Mouse (Mus musculus): ENCODE data around the gene Alox5. TPM values are rescaled to one million over a fixed set of nuclear protein-coding genes. Genes with fewer than 3 reads are reported as not detected.

Gene Alox5
- total RNA-seq, 2 experiments from 2014 or later: 6.3 to 6.7 TPM

DNA sequence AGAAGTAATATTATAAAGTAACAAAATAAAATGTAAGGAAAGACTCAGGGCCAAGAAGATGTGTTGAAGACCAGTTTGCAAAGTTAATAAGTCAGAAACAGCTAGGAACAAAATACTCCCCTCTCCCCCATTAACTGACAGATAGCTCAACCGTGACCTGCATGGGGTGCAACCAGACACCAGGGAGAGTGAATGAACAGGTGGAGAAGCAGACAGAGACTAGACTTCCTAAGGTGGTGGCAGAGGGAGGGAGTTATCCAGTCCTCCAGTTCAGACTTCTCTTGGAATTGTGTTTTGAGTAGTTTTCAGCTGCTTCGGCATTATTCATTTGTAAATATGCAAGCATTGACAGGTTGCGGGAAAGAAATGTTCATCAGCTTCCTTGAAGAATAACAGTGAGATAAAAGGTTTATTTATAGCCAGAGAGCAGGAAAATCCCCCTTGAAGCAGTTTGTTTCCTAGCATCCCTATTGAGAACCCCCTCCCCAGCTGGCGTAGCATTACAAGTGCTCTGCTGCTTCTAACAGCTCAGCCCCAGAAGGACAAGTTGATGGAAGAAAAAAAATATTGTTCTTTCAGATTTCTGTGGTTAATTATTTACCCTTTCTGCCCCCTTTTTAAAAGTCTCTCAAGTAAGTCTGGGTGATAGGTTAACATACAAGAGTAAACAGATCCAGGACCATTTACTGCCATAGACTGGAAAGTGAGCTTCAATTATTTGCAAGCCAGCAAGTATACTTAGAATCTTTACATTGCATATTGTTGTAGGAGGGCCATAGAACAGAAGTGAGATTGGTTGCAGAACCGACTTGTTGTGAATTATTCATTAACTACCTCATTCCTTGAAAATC, 75.6 kb downstream of the Alox5 start:
- no peak for DNase-seq

- no peak for DNase-seq
These were observed 77.4 kb downstream of the Alox5 start for GRCm38 (mm10) chr6:116383582-116383981.

DNA sequence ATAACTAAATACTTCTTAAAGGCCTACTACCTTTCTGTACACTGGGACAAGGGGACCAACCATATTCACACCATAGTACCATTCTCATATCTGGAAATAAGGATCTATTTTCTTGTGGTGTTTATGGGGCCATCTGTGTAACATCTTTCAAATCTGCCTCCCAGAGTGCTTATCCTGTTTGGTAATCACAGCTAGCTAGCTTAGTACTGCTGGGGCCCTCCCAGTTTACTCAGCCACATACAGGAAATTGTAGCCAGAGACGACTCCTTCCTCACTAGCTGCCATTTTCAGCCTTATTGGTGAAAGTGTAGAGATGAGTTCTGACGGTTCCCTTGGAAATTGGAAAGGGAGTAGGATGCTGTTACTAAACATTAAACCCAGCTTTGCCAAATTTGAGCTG, 79.4 kb downstream of the Alox5 start:
- no peak for DNase-seq

DNA sequence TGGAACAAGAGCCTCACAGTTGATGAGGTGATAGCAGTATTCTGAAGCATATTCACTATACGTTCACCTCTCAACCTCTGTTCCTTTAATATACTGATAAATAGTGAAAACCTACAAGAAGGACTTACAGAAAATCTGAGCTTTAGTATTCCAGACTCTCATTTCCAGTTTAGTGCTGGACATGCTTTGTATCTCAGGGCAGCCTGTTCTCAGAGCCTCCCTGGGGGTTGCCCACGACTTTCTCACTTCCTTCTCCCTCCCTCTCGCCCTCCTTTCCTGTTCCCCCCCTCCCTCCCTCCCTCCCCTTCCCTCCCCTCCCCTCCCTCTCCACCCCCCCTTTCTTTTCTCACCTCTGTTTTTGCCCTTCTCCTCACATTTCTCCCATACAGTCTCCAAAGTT, 80.8 kb downstream of the Alox5 start:
- no peak for DNase-seq

GRCm38 (mm10) chr6:116378892-116379291, 82.1 kb downstream of the Alox5 start:
- no peak for DNase-seq

DNA sequence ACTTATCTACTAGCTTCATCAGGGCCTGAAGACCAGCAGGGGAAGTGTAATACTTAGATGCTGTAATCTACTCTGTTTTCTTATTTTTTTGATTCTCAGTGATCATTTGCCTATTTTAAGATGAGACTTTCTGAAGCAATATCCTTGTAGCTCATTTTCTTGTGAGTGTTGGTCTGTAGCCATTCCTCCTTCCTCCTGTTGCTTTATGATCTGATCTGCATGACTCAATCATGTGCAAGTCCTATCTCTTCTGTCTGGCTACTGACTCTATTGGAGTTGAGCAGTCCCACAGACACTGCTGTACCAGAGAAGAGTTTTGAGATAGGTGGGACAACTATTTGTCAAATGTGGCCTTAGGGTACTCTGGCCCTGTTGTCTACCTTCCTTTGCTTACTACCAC, 86.4 kb downstream of the Alox5 start:
- DNase-seq: no peak

DNA sequence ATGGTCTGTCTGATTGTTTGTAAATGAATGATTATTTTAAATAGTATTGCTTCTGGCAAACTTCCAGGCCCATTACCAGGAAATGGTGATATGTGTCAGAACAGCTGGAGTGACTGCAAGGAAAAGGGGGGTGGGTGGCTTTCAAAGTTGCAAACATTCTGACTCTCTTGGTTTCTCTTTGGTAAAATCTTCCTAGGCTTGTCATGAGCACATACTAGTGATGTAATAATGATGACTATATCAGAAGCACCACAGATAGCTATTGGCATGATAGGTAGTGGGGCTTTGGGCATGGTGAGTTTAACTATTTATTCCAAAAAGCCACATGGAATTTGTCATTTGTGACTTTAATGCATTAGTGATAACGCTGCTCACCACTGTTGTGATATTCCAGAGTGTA, 86.8 kb downstream of the Alox5 start:
- no peak for DNase-seq

- DNase-seq: no peak
These were observed 89.5 kb downstream of the Alox5 start for GRCm38 (mm10) chr6:116371500-116371899.

DNA sequence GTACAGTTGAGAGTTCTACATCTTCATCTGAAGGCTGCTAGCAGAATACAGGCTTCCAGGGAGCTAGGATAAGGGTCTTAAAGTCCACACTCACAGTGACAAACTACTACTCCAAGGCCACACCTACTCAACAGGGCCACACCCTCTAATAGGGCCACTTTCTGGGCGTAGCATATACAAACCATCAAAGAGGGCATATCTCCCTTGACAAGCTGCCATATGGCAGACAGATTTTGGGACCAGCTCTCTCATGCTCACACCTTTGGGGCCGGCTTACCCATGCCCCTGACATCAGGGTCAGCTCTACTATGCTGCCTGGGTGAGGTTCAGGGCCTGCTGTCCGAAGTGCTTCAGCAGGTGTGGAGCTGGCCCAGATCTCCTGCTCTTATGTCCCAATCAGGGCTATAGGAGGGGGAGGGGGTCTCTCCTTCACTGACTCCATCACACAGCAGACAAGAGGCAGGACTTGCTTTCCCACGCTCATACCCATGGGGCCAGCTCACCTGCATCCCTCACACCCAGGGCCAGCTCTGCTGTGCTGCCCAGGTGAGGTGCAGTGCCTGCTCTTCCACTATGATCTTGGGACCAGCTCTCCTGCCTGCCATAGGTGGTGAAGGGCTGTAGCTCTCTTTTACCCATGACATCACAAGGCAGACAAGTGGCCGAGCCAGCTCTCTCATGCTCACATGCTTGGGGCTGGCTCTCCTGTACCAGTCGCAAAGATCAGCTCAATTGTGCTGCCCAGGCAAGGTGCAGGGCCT, 90.6 kb downstream of the Alox5 start:
- no peak for DNase-seq

DNA sequence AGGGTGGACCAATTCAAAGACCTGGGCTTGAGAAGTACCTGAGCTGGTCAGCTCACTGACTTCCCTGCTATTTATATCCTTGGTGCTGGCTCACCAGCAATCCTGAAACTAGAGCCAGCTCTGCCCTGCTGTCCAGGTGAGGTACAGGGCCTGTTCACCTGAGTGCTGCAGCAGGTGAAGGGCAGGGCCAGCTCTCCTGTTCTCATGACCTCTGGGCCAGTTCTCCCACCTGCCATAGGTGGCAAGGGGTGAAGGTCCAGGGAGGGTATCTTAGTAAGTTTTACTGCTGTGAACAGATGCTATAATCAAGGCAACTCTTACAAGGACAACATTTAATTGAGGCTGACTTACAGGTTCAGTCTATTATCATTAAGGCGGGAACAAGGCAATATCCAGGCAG, 91.2 kb downstream of the Alox5 start:
- DNase-seq: no peak

DNA sequence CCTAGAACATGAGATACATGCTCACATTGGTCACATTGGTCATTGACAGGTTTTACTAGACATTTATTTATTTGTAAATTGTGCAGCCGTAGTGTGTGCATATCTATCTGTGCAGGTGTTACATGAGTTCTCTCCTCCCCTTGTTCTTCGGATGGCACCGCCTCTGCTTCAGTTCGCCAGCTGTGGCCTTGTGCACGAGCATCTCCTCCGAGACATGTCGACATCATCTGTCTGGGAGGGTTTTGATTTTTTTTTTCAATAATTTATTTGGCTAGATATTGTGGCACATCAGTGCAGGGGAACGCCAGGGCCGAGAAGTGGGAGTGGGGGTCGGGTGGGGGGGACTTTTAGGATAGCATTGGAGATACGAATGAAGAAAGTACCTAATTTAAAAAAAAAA, 93.0 kb downstream of the Alox5 start:
- no peak for DNase-seq

DNA sequence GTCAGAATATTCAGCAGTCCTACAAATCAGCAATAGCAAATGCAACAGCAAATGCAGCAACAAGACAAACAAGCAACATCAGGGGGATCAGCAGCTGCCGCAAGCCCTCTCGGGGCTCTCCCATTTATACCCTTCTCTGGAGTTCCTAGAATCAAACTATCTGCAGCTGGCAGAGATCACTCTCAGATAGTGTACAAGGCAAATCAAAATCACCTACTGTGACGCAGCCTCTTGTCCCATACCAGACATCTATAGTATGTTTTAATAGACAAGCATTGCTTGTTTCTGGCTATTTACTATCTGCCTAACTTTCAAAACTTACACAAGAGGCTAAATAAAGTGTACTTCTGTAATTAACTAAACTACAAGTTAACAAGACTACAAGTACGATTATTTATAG, 99.0 kb downstream of the Alox5 start:
- no peak for DNase-seq

- DNase-seq: no peak
These were observed 99.5 kb downstream of the Alox5 start for GRCm38 (mm10) chr6:116361463-116361862.

Other genes with a start within 250 kb of the Alox5 start
- 1 to 10 TPM; 6.0 to 7.5 TPM for gene Zfand4, start 197.0 kb downstream of the Alox5 start, total RNA-seq (2021)
- 10 to 100 TPM; 42.2 to 43.0 TPM for gene March8, start 123.2 kb downstream of the Alox5 start, total RNA-seq (2021)
- gene Olfr211, start 27.9 kb upstream of the Alox5 start, total RNA-seq (2021): not detected
- gene Olfr212, start 45.3 kb upstream of the Alox5 start, total RNA-seq (2021): under 1 TPM in 1 of 2 experiments, not detected in 1; 0.12 TPM
- gene Olfr213, start 77.3 kb upstream of the Alox5 start, total RNA-seq (2021): not detected
- 1 to 10 TPM; 4.0 to 4.4 TPM for gene Gm5580, start 90.0 kb upstream of the Alox5 start, total RNA-seq (2021)
- gene Olfr214, start 93.1 kb upstream of the Alox5 start, total RNA-seq (2021): not detected
- gene Olfr215, start 123.0 kb upstream of the Alox5 start, total RNA-seq (2021): not detected
- gene Zfp422, start 167.8 kb upstream of the Alox5 start, total RNA-seq (2021): 10 to 100 TPM; 36.7 to 43.5 TPM
- gene Depp1, start 189.4 kb upstream of the Alox5 start, total RNA-seq (2021): 10 to 100 TPM; 36.8 to 42.9 TPM
- 1 to 10 TPM; 5.4 to 6.3 TPM for gene Rassf4, start 212.8 kb upstream of the Alox5 start, total RNA-seq (2021)

All from heart, postnatal 4 days (tissue).